Mouse (Mus musculus) liver (tissue): ENCODE measurements around the gene Cyb561d2.

Source experiments
- DNase-seq: peaks from one replicate; pipeline ENCODE4 v3.0.0-alpha.2; 2020; ENCODE audit warnings: mixed read lengths

The Cyb561d2 gene

DNA sequence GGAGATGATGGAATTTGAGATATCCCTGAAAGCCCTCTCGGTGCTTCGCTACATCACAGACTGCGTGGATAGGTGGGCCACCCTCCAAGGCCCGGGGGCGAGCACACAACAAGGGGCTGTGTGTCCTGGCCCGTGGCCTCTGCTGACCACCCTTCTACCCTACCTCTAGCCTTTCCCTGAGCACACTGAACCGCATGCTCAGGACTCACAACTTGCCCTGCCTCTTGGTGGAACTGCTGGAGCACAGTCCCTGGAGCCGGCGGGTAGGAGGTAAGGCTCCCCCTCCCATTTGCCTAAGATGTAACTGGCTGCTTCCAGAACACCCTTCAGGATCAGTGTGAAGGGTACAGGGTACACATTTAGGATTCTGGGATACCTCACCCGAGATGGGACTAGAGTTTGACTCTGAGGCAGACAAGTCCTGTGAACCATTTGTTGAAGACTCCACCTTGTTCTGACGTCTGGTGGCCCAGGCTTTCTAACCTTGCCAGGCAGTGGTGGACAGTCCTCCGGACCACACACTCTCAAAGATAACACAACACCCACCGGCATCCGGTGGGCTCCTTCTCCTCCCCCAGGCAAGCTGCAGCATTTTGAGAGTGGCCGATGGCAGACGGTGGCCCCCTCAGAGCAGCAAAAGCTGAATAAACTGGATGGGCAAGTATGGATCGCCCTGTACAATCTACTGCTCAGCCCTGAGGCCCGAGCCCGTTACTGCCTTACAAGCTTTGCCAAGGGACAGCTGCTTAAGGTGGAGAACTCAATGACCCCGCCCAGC lies 7.5 kb upstream of the Cyb561d2 start:
- DNase-seq = no peak

- no peak for DNase-seq
These were observed 6.8 kb upstream of the Cyb561d2 start for GRCm38 (mm10) chr9:107548820-107549219.

DNA sequence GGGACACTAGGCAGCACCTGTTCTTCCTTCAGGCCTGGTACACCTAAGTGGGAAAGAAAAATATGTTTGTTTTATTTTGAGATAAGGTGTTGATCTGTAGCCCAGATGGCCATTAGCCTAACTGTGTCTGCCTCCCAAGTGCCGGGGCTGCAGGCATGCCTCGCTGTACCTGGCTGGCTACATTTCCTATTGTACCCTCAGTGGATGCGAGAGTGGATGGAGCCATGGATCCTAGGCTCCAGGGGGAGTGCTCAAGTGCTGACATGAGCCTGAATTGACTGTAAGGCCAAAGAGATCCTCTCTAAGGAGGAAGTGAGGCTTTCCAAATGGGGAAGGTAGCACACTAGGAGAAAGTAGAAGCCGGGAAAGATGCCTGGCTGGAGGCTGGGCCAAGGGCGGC lies 6.0 kb upstream of the Cyb561d2 start:
- no peak for DNase-seq

DNA sequence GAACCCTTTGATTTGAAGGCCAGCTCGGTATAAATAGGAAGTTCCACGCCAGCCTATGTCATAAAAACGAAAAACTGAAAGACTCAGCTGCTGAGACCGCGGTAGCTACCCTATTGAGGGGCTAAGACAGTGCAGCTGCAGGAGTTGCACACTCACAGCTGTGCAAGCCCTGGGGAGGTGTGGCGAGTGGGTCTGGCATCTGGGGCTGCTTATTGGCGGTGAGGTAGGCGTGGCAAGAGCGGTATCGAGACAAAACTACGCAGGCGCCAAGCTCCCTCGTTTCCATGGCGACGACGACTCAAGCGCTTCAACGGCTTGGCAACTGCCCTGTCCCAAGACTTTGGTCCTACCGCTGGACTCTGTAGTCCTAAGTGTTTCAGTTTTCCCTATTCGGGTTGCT lies 5.0 kb upstream of the Cyb561d2 start, which contains the start of gene Zmynd10:
Gene Zmynd10, plus strand, starts transcription at position 273 of the 400 bp plus-strand sequence.
- DNase-seq = peak; percentile 89

DNA sequence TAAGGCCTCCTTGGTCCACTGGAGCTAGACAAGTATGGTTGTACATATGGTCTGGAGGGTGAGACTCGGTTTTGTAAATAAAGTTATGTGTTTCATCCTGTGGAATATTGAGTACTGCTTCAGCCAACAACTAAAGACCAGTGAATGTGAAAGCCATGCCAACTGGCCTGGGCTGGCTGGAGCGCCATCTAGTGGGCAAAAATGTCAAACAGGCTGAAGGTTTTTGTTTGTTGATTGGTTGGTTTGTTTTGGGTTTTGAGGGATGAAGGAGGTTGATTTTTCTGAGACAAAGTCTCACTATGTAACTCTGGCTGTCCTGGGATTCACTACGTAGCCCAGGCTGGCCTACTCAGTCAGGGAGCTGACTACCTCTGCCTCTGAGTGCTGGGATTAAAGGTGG lies 3.6 kb upstream of the Cyb561d2 start:
- peak; percentile 78 for DNase-seq

GRCm38 (mm10) chr9:107545199-107545598 lies 3.2 kb upstream of the Cyb561d2 start:
- DNase-seq = no peak

- DNase-seq = no peak
These were observed 2.7 kb upstream of the Cyb561d2 start for GRCm38 (mm10) chr9:107544729-107545128.

- no peak for DNase-seq
These were observed 2.3 kb upstream of the Cyb561d2 start for GRCm38 (mm10) chr9:107544196-107544700.

- no peak for DNase-seq
These were observed 1.3 kb upstream of the Cyb561d2 start for GRCm38 (mm10) chr9:107543299-107543698.

GRCm38 (mm10) chr9:107542721-107543120 lies 728 bp upstream of the Cyb561d2 start:
- DNase-seq = no peak

DNA sequence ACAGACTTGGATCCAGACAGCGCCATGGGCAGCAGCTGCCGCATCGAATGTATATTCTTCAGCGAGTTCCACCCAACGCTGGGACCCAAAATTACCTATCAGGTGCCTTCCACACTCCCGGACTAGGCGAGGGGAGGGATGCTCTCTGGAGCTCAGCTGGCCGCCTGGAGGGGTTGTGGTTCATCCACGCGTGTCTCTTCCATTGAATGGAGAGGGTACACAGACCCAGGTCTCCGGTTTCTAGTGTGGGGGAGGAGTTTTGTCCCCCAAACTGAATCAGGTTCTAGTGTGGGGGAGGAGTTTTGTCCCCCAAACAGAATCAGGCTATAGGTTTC lies 326 bp upstream of the Cyb561d2 start:
- DNase-seq = no peak

DNA sequence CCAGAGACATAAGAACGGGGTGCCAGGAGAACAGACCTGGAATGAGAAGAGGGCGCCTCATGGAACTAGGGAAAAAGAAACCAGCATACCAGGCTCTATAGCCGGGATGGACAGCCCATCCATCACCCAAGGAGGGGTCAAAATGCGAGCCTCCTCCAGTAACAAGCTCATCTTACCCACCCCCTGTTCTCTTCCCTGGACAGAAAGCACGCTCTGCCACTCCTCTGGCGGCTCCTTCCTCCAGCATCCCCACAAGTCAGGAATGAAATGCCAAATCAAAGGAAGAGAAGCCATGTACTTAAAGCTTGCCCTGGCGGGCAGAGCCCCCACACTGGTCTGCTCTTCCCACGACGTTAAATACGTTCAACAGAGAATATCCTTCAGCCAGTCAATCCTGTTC lies 988 bp downstream of the Cyb561d2 start:
- DNase-seq = no peak

DNA sequence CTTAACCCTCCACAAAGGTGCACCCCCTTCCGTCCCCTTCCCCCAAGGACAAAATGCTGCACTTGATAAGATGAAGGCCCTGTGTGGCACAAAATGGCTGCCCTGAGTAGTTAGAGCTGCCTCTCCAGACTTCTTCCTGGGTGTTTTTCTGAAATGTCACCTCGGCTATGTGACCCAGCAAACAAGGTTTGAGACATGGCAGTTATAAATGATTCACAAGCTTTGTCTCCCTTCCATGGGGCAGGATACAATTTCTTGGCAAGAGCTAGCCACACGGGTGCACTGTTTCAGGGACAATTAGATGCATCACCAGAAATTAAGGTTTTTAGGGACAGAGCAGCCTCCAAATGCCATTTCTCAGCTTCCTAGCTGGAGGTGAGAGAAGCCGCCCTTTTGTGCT lies 1.6 kb downstream of the Cyb561d2 start:
- DNase-seq = no peak

DNA sequence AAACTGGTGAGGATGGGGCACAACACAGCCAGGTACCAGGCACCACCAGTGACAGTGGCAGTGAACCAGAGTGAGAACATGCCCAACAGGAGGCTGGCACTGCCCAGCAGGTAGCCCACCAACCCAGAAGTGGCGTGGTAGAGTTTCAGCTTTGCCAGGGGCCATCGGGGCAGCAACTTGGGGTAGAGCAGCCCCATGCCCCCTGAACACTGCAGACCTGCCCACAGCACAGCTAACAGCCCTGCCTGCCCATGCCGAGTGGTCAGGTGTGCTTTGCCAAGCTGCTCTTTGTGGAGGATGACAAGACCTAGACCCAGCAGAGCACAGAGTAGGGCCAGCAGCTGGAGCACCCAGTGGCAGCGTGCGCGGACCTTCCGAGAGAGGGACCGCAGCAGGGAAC lies 2.1 kb downstream of the Cyb561d2 start:
- DNase-seq = no peak

DNA sequence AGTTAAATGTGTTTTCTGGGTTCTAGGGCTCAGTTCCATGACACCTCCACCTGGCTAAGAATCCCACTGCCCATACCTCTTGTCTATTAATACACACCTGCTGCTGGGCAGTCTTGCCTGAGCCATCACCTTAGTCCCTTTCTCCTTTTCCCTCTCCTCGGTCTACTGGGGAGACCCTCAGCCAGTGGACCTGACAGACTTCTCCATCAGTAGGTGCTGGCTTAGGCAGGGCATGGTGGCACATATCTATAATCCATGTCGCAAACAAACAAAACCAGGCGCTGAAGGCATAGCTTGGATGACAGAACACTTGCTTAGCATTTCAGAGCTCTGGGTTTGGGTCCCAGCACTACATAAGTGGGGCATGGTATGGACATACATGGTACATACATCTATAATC lies 3.3 kb downstream of the Cyb561d2 start:
- DNase-seq = no peak

DNA sequence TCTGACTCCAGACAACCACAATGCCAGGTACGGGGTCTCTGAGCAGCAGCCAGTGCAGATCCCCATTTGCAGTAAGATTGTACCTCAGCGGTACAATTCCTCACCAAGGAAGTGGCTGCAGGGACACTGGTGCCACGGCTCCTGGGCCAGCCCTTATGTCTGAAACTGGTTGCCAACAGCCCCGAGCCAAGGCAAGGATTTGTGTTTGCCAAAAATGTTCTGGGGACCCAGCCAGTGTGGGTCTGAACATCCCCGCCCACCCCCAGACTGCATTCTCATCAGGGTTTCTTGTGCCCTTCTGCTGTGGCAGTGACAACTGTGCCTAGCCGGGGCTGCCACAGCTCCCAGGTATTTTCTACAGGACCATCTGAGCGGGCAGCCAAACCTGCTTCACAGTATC lies 3.8 kb downstream of the Cyb561d2 start:
- DNase-seq = no peak

- peak; percentile 64 for DNase-seq
These were observed 7.4 kb downstream of the Cyb561d2 start for GRCm38 (mm10) chr9:107534408-107535202.

- peak; percentile 92 for DNase-seq
These were observed 8.1 kb downstream of the Cyb561d2 start, which contains the start of gene Tmem115 for GRCm38 (mm10) chr9:107533791-107534407. TSS of gene Tmem115 (plus strand) at chr9:107533945.

DNA sequence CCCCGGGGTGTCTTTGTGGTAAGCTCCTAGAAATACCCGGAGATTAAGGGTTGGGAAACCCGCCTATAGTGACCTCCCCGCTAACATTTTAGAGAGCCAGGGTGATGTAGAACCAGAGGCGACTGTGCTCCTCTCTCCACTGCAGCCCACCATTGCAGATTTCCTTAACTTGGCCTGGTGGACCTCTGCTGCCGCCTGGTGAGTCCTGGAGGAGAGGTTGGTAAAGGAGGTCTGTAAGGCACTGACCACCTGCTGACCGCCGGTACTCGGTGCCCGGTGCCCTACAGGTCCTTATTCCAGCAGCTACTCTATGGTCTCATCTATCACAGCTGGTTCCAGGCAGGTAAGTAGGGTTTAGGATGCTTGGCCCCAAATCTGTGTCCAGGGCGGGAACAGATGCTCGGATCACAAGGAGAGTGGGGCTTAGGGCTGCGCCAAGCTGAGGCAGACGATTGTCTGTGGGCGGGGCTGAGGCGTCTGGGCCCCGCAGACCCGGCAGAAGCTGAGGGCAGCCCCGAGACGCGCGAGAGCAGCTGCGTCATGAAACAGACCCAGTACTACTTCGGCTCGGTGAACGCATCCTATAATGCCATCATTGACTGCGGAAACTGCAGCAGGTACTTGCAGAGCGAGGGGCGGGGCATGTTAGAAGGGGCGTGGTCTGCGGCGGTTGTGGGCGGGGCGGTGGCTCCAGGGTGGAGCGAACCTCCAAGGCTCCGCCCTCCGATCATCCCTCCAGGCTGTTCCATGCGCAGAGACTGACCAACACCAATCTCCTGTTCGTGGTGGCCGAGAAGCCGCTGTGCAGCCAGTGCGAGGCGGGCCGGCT lies 15.6 kb downstream of the Cyb561d2 start:
- DNase-seq = peak; percentile 88

DNA sequence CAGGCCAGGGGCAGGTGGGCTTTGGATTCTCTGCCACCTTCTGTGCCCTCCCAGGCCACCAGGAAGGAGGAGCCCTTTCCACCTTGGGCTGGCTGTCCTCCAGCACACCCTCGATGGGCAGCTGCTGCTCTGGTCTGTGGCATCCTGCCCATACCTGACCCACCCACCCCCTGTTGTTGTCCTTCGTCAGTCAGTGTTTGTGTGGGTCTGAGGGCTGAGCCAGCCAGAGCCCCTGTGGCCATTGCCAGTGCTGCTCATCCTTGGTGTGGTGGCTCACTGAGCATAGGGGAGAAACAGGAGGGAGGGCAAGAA lies 19.6 kb downstream of the Cyb561d2 start:
- no peak for DNase-seq

DNA sequence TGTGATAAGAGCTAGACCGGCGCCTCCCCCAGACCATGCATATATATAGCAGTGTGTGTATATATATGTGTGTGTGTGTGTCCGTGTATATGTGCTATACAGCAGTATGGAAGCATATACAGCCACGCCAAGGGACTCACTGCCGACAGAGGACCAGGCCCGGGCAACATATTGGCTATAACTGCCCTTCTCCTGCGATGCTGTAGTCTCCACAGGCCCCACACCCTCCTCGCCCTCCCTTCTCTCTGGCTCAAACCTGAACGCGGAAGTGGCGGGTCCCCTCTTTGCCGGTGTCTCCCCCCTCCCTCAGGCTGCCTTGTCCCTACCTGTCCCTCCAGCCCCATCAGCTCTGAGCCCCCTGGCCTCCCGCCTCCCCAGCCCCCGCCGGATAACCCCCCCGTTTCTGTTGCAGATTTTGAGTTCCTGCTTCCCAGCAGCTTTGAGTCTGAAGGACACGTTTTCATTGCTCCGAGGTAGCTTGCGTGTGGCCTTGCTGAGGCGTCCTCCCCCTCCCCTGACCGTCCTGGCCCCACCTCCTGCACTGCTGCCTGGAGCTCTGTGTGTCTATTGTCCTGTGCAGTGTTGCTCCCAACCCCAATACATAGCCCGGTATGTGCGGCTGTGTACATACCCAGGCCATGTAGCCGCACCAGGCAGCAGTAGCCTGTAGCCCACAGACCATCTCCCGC lies 20.1 kb downstream of the Cyb561d2 start:
- DNase-seq = peak; percentile 16

DNA sequence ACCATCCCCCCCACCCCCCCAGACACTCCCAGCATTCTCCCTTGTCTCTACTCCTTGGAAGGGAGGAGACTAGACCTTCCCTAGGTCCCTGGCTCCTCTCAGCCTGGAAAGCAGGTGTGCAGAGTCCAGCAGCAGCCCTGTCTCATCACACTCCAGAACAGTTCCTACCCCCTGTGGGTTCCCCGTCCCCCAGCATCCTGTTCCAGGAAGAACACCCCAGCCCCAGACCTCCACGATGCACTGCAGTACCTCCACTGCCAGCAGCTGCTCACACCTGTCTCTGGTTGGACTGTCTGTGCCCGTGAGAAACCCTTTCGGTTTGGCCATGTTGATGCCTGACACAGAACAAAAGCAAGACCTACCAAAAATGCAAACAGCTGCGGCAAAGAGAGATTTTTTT lies 20.8 kb downstream of the Cyb561d2 start:
- DNase-seq = no peak
